Comparison of ENCODE assay signal across 8 mouse cellular contexts in genomic region chr13:111725165-111726077, GRCm38 (mm10). TPM values are rescaled to one million over a fixed set of nuclear protein-coding genes. Genes with fewer than 3 reads are reported as not detected.
DNase-seq lines count a peak whose midpoint lies in the region; ATAC-seq and TF ChIP-seq lines count a peak whose summit lies in the region.

No protein-coding gene starts in this region.

- intact Hi-C loops in heart, postnatal 36 days (cut with DNase I), result loop anchor here (1.0 to 5.0 kb wide), 3 partner anchors 17 to 263 kb away; no protein-coding TSS in a partner anchor

- peak overlapping the region; percentile 91 for H3K4me2 ChIP-seq in forebrain, embryonic 16.5 days (ENCODE audit: low read length)
- peak overlapping the region; percentile 86 for H3K4me2 ChIP-seq in lung, embryonic 14.5 days

- peak; percentile 86 for ATAC-seq in G1E (ENCODE audit: extremely low read depth, insufficient number of reproducible peaks, low FRiP score, poor library complexity, severe bottlenecking)
- peak; percentile 99 for ATAC-seq in forebrain, embryonic 16.5 days
- peak; percentile 99 for ATAC-seq in lung, embryonic 14.5 days (ENCODE audit: insufficient read depth)

- H3K4me3 ChIP-seq in G1E (ENCODE audit: low read depth, low read length), result peak overlapping the region; percentile 73
- H3K4me3 ChIP-seq in forebrain, embryonic 16.5 days (replicated peaks; ENCODE audit: low read length), result peak overlapping the region; percentile 75
- peak overlapping the region; percentile 80 for H3K4me3 ChIP-seq in layer of hippocampus, adult 2 months
- H3K4me3 ChIP-seq in lung, embryonic 14.5 days (ENCODE audit: low read depth, low read length), result peak overlapping the region; percentile 63
- peak overlapping the region; percentile 66 for H3K4me3 ChIP-seq in olfactory bulb, adult 2 months (ENCODE audit: insufficient read depth, low read depth, low read length)
- peak overlapping the region; percentile 69 for H3K4me3 ChIP-seq in thymus, adult 2 months (ENCODE audit: control insufficient read depth, insufficient read depth, low read length)

- H3K27ac ChIP-seq in forebrain, embryonic 16.5 days (ENCODE audit: low read length), result peak overlapping the region; percentile 34
- peak overlapping the region; percentile 87 for H3K27ac ChIP-seq in layer of hippocampus, adult 2 months
- peak overlapping the region; percentile 88 for H3K27ac ChIP-seq in lung, embryonic 14.5 days (ENCODE audit: low read depth)
- H3K27ac ChIP-seq in olfactory bulb, adult 2 months (ENCODE audit: insufficient read depth, low read depth, low read length), result no peak overlapping the region
- peak overlapping the region; percentile 3; the same call in 1 of the 2 replicates for H3K27ac ChIP-seq in thymus, adult 2 months (ENCODE audit: control insufficient read depth, insufficient read depth, low read length)

- peaks cover 10% of the 10 kb centered on the region for H3K9me3 ChIP-seq in G1E (replicated peaks)
- 0 out of 2 replicates have a peak, but pooled peaks cover 4% of the 10 kb centered on the region for H3K9me3 ChIP-seq in forebrain, embryonic 16.5 days (ENCODE audit: control insufficient read depth, low read length)
- H3K9me3 ChIP-seq in lung, embryonic 14.5 days (ENCODE audit: low read depth, low read length), result 0 out of 2 replicates have a peak, but pooled peaks cover 9% of the 10 kb centered on the region

- no peaks in the 10 kb centered on the region for H3K27me3 ChIP-seq in G1E (ENCODE audit: insufficient read depth, low read length)
- no peaks in the 10 kb centered on the region for H3K27me3 ChIP-seq in forebrain, embryonic 16.5 days (replicated peaks; ENCODE audit: control insufficient read depth, insufficient read depth, low read length)
- no peaks in the 10 kb centered on the region for H3K27me3 ChIP-seq in lung, embryonic 14.5 days (ENCODE audit: insufficient read depth, low read length)
- H3K27me3 ChIP-seq in thymus, adult 2 months (ENCODE audit: control insufficient read depth, insufficient read depth, low read length), result no peaks in the 10 kb centered on the region

- under 1% methylated on average over 65 of the region's 65 CpGs for WGBS in forebrain, embryonic 16.5 days
- under 1% methylated on average over 65 of the region's 65 CpGs for WGBS in lung, embryonic 14.5 days
- WGBS in olfactory bulb, adult 2 months, result under 1% methylated on average over 65 of the region's 65 CpGs
- under 1% methylated on average over 65 of the region's 65 CpGs for WGBS in thymus, adult 2 months

- peaks cover under 1% of the 10 kb centered on the region for H3K36me3 ChIP-seq in G1E (replicated peaks)
- H3K36me3 ChIP-seq in forebrain, embryonic 16.5 days (ENCODE audit: control insufficient read depth, insufficient read depth), result no peaks in the 10 kb centered on the region
- no peaks in the 10 kb centered on the region for H3K36me3 ChIP-seq in lung, embryonic 14.5 days (ENCODE audit: insufficient read depth)
- no peaks in the 10 kb centered on the region for H3K36me3 ChIP-seq in thymus, adult 2 months (ENCODE audit: control insufficient read depth, insufficient read depth, low read length)

- H3K4me1 ChIP-seq in G1E (ENCODE audit: insufficient read depth, low read depth, low read length), result peaks cover 13% of the 10 kb centered on the region
- H3K4me1 ChIP-seq in forebrain, embryonic 16.5 days (replicated peaks; ENCODE audit: control insufficient read depth, insufficient read depth, low read length), result peaks cover 7% of the 10 kb centered on the region
- no peaks in the 10 kb centered on the region for H3K4me1 ChIP-seq in lung, embryonic 14.5 days (ENCODE audit: insufficient read depth)
- H3K4me1 ChIP-seq in olfactory bulb, adult 2 months (ENCODE audit: control insufficient read depth, insufficient read depth, low read length), result no peaks in the 10 kb centered on the region
- H3K4me1 ChIP-seq in thymus, adult 2 months (replicated peaks; ENCODE audit: control insufficient read depth, insufficient read depth, low read length), result peaks cover 4% of the 10 kb centered on the region; the same call in 1 of the 2 replicates

- no peak for TF ChIP-seq CTCF in G1E (IDR thresholded peaks at IDR 0.05; ENCODE audit: low read depth, low read length)
- no peak for TF ChIP-seq CTCF in layer of hippocampus, adult 2 months (conservative IDR thresholded peaks at IDR 0.05)
- TF ChIP-seq CTCF in lung, embryonic 14.5 days (IDR thresholded peaks at IDR 0.05; ENCODE audit: low read depth), result no peak
- TF ChIP-seq CTCF in olfactory bulb, adult 2 months (IDR thresholded peaks at IDR 0.05; ENCODE audit: insufficient read depth, low read depth, low read length), result no peak
- no peak; the same call in 1 of the 2 replicates for TF ChIP-seq CTCF in thymus, adult 2 months (IDR thresholded peaks at IDR 0.05; ENCODE audit: borderline replicate concordance, control insufficient read depth, extremely low read depth, insufficient read depth, low read length, poor library complexity)

- DNase-seq in G1E (ENCODE audit: low spot score), result peak; percentile 97
- peak; percentile 91 to 95 for DNase-seq in cerebellum, adult 18-20 months
- DNase-seq in heart, postnatal 36 days, result peak; percentile 96
- peak; percentile 91 to 93 for DNase-seq in layer of hippocampus, adult 2 months (ENCODE audit: low spot score in 2 of 2)
- peak; percentile 100 for DNase-seq in lung, embryonic 14.5 days
- peak; percentile 100 for DNase-seq in thymus, adult 2 months

- no peak for TF ChIP-seq POLR2A in olfactory bulb, adult 2 months (IDR thresholded peaks at IDR 0.05; ENCODE audit: insufficient read depth, low read depth, low read length)
- TF ChIP-seq POLR2A in thymus, adult 2 months (IDR thresholded peaks at IDR 0.05; ENCODE audit: control insufficient read depth, extremely low read depth, insufficient read depth, low read length, poor library complexity), result peak; percentile 55; the same call in 1 of the 2 replicates

- H3K9ac ChIP-seq in forebrain, embryonic 16.5 days (replicated peaks; ENCODE audit: low read depth, low read length), result peak overlapping the region; percentile 69
- H3K9ac ChIP-seq in lung, embryonic 14.5 days, result peak overlapping the region; percentile 69

RNA-seq across cellular contexts. Expression of gene Mier3, which starts 44.6 kb away (rescaled TPM):
- total RNA-seq in G1E (2014; fragmentation: Nextera tagmentation) (65.3 and 89.2 TPM in 2 replicates), G1E (2017) (59.3 and 68.6 TPM in 2 replicates)
- 0.96 and 1.6 TPM in 2 replicates for polyA plus RNA-seq in G1E (2012)
- 21.1 and 24.4 TPM in 2 replicates for polyA plus RNA-seq in forebrain, embryonic 16.5 days (2015; fragmentation: Nextera tagmentation; extraction: Ambion mirVana)
- total RNA-seq in heart, postnatal 36 days (2021), result 10 to 100 TPM; 15.1 to 17.6 TPM
- total RNA-seq in layer of hippocampus, adult 2 months (2021), result 10 to 100 TPM; 27.7 to 30.3 TPM
- 27.1 and 27.8 TPM in 2 replicates for polyA plus RNA-seq in lung, embryonic 14.5 days (2014; fragmentation: Nextera tagmentation; extraction: Ambion mirVana)
- not detected in 2 replicates for polyA plus RNA-seq in olfactory bulb, adult 2 months (2012; ENCODE audit: insufficient read depth, insufficient read length, low replicate concordance, missing spikeins)
- 7.3 and 7.5 TPM in 2 replicates for polyA plus RNA-seq in thymus, adult 2 months (2012; rRNA removed)
